Mouse (Mus musculus): ENCODE results near the gene Lce1k.
"Not testable (repeated sequence)": the region's sequence is repeated elsewhere in the genome, so short reads cannot be mapped to it uniquely, and the experiment has no call there.

Gene Lce1k

GRCm38 (mm10) chr3:92807791-92808190, at the start of gene Lce1k:
Gene Lce1k (minus strand): TSS chr3:92807891.
- DNase-seq, result no peak

- no peak for DNase-seq
Measured at GRCm38 (mm10) chr3:92851186-92851585, 43.5 kb upstream of the Lce1k start, which contains the start of gene Lce1l. Gene Lce1l (minus strand): TSS chr3:92851286.

- DNase-seq, result no peak
Measured at GRCm38 (mm10) chr3:92827108-92827507, 19.4 kb upstream of the Lce1k start, which contains the start of gene Kprp. Gene Kprp (minus strand): TSS chr3:92827247.

GRCm38 (mm10) chr3:92825808-92826207, 18.1 kb upstream of the Lce1k start:
- DNase-seq, result no peak

GRCm38 (mm10) chr3:92816036-92816435, 8.3 kb upstream of the Lce1k start:
- DNase-seq, result not testable (repeated sequence)

GRCm38 (mm10) chr3:92815581-92815980, 7.9 kb upstream of the Lce1k start:
- no peak for DNase-seq

- DNase-seq, result no peak
Measured at GRCm38 (mm10) chr3:92790414-92790813, 17.3 kb downstream of the Lce1k start, which contains the start of gene Lce1j. Gene Lce1j (minus strand): TSS chr3:92790514.

- no peak for DNase-seq
Measured at GRCm38 (mm10) chr3:92778799-92779198, 28.9 kb downstream of the Lce1k start, which contains the start of gene Lce1i. Gene Lce1i (minus strand): TSS chr3:92778899.

- DNase-seq, result no peak
Measured at GRCm38 (mm10) chr3:92771573-92771972, 36.1 kb downstream of the Lce1k start.

- DNase-seq, result no peak
Measured at GRCm38 (mm10) chr3:92764965-92765364, 42.7 kb downstream of the Lce1k start, which contains the start of gene Lce1h. Gene Lce1h (minus strand): TSS chr3:92765065.

All from lung, adult 18-20 months (tissue).